Mouse (Mus musculus): ENCODE measurements around the gene Radil. TPM values are rescaled to one million over a fixed set of nuclear protein-coding genes. Genes with fewer than 3 reads are reported as not detected.

Gene Radil
- polyA plus RNA-seq, 1 experiment from 2014 or later = 0.55 TPM

- no peaks in the 10 kb centered on the region for H3K9me3 ChIP-seq (ENCODE audit: control insufficient read depth)
- WGBS = 47% methylated on average over 7 of the region's 7 CpGs
- H3K27ac ChIP-seq (ENCODE audit: low read depth, low read length) = no peak overlapping the region
- H3K27me3 ChIP-seq (replicated peaks; ENCODE audit: control insufficient read depth, insufficient read depth, low read length) = no peaks in the 10 kb centered on the region
- H3K4me2 ChIP-seq (replicated peaks; ENCODE audit: low read depth) = no peak overlapping the region
- no peak overlapping the region for H3K4me3 ChIP-seq (ENCODE audit: low read depth, low read length)
- H3K4me1 ChIP-seq (replicated peaks; ENCODE audit: control insufficient read depth, insufficient read depth, low read length) = no peaks in the 10 kb centered on the region
- no peak for ATAC-seq
- no peak for TF ChIP-seq CTCF (IDR thresholded peaks at IDR 0.05; ENCODE audit: low read depth)
- no peak overlapping the region for H3K9ac ChIP-seq (ENCODE audit: low read depth, low read length)
- H3K36me3 ChIP-seq (ENCODE audit: control insufficient read depth, insufficient read depth) = no peaks in the 10 kb centered on the region
Observed at GRCm38 (mm10) chr5:142560261-142560660, 9.4 kb upstream of the Radil start.

DNA sequence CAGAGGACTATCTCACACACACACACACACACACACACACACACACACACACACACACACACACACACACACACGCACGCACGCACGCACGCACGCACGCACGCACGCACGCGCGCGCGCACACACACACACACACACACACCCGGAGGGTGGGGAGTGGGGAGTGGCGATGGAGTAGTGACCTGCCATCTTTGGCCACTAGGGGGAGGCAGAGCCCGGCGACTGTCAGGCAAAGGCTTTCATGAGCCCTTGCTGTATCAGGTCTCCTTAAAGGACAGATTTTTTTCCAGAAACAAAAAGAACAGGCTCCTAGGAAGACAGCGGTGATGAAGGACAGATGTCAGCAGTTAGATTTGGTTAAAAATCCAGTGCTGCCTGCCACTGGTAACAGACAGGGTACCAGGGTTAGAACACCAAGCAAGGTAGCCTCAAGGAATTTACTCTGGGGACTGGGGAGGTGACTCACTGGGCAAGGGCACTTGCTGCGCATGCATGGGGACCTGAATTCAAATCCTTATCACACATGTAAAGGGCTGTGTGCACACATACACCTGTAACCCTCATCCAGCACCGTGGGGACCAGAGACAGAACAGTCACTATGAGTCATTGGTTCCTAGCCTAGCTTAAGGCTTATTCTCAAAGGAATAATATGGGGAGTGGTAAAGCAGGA, 6.6 kb upstream of the Radil start:
- H3K27me3 ChIP-seq (replicated peaks; ENCODE audit: control insufficient read depth, insufficient read depth, low read length) = no peaks in the 10 kb centered on the region
- ATAC-seq = peak; percentile 67
- H3K4me3 ChIP-seq (ENCODE audit: low read depth, low read length) = no peak overlapping the region
- 24% methylated on average over 21 of the region's 21 CpGs for WGBS
- H3K36me3 ChIP-seq (ENCODE audit: control insufficient read depth, insufficient read depth) = no peaks in the 10 kb centered on the region
- no peaks in the 10 kb centered on the region for H3K4me1 ChIP-seq (replicated peaks; ENCODE audit: control insufficient read depth, insufficient read depth, low read length)
- H3K9me3 ChIP-seq (ENCODE audit: control insufficient read depth) = no peaks in the 10 kb centered on the region
- H3K4me2 ChIP-seq (replicated peaks; ENCODE audit: low read depth) = no peak overlapping the region
- H3K9ac ChIP-seq (ENCODE audit: low read depth, low read length) = no peak overlapping the region
- H3K27ac ChIP-seq (ENCODE audit: low read depth, low read length) = no peak overlapping the region
- peak; percentile 88 for TF ChIP-seq CTCF (IDR thresholded peaks at IDR 0.05; ENCODE audit: low read depth)

- ATAC-seq = no peak
- no peaks in the 10 kb centered on the region for H3K27me3 ChIP-seq (replicated peaks; ENCODE audit: control insufficient read depth, insufficient read depth, low read length)
- no peaks in the 10 kb centered on the region for H3K36me3 ChIP-seq (ENCODE audit: control insufficient read depth, insufficient read depth)
- H3K9me3 ChIP-seq (ENCODE audit: control insufficient read depth) = no peaks in the 10 kb centered on the region
- H3K9ac ChIP-seq (ENCODE audit: low read depth, low read length) = no peak overlapping the region
- WGBS = 89% methylated on average over 4 of the region's 4 CpGs
- no peak overlapping the region for H3K27ac ChIP-seq (ENCODE audit: low read depth, low read length)
- no peak for TF ChIP-seq CTCF (IDR thresholded peaks at IDR 0.05; ENCODE audit: low read depth)
- H3K4me1 ChIP-seq (replicated peaks; ENCODE audit: control insufficient read depth, insufficient read depth, low read length) = no peaks in the 10 kb centered on the region
- H3K4me2 ChIP-seq (replicated peaks; ENCODE audit: low read depth) = no peak overlapping the region
- no peak overlapping the region for H3K4me3 ChIP-seq (ENCODE audit: low read depth, low read length)
Observed at GRCm38 (mm10) chr5:142556721-142557120, 5.8 kb upstream of the Radil start.

- no peak for ATAC-seq
- no peak overlapping the region for H3K4me2 ChIP-seq (replicated peaks; ENCODE audit: low read depth)
- no peak overlapping the region for H3K4me3 ChIP-seq (ENCODE audit: low read depth, low read length)
- no peak overlapping the region for H3K9ac ChIP-seq (ENCODE audit: low read depth, low read length)
- no peak for TF ChIP-seq CTCF (IDR thresholded peaks at IDR 0.05; ENCODE audit: low read depth)
- no peaks in the 10 kb centered on the region for H3K36me3 ChIP-seq (ENCODE audit: control insufficient read depth, insufficient read depth)
- H3K27ac ChIP-seq (ENCODE audit: low read depth, low read length) = no peak overlapping the region
- no peaks in the 10 kb centered on the region for H3K4me1 ChIP-seq (replicated peaks; ENCODE audit: control insufficient read depth, insufficient read depth, low read length)
- 71% methylated on average over 5 of the region's 5 CpGs for WGBS
- H3K9me3 ChIP-seq (ENCODE audit: control insufficient read depth) = no peaks in the 10 kb centered on the region
- H3K27me3 ChIP-seq (replicated peaks; ENCODE audit: control insufficient read depth, insufficient read depth, low read length) = peaks cover under 1% of the 10 kb centered on the region; the same call in 1 of the 2 replicates
Observed at GRCm38 (mm10) chr5:142555866-142556265, 5.0 kb upstream of the Radil start.

DNA sequence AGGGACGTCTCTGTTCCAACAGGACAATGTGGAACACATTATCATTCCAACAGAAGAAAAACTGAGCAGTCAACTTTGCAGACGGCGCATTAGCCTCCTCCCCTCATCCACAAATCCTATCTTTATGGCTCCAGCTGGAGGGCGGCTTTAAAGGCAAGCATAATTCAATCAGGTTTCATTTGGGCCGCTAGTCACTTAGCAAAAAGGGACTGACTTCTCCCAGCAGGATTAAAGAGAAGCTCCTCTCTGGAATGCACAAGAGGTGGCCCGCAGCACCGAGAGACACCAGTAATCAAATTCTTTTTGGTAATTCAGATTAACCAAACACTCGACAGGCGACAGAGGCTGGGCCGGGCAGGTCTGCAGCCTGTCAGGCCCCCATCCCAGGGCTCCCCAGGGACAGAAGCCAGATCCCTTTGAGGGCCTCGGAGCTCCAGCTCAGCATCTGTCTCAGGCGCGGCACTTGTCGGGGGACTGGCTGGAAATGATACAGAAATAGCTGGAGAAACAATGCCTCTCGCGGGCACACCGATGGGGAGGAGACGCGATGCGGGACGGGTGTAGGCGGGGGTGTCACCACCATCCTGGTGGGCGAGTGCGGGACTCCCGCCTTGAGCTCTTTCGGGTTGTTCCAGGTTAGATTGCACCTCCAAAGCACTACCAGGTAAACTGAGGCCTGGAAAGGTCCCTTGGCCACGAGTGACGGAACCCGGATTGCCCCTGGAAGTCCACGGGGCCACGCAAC, 765 bp downstream of the Radil start:
- Histone ChIP-seq H3K9ac (ENCODE audit: low read depth, low read length) (peak overlapping the region; percentile 37), H3K4me1 (replicated peaks; ENCODE audit: control insufficient read depth, insufficient read depth, low read length) (0 out of 2 replicates have a peak, but pooled peaks cover 3% of the 10 kb centered on the region), H3K27ac (ENCODE audit: low read depth, low read length) (no peak overlapping the region), H3K36me3 (ENCODE audit: control insufficient read depth, insufficient read depth) (no peaks in the 10 kb centered on the region), H3K4me2 (replicated peaks; ENCODE audit: low read depth) (peak overlapping the region; percentile 92), H3K4me3 (ENCODE audit: low read depth, low read length) (peak overlapping the region; percentile 54), H3K9me3 (ENCODE audit: control insufficient read depth) (no peaks in the 10 kb centered on the region), H3K27me3 (replicated peaks; ENCODE audit: control insufficient read depth, insufficient read depth, low read length) (peaks cover 11% of the 10 kb centered on the region; the same call in 1 of the 2 replicates)
- no peak for TF ChIP-seq CTCF (IDR thresholded peaks at IDR 0.05; ENCODE audit: low read depth)
- WGBS = 4% methylated on average over 31 of the region's 31 CpGs
- ATAC-seq = no peak

- H3K9me3 ChIP-seq (ENCODE audit: control insufficient read depth) = no peaks in the 10 kb centered on the region
- H3K27ac ChIP-seq (ENCODE audit: low read depth, low read length) = no peak overlapping the region
- H3K4me2 ChIP-seq (replicated peaks; ENCODE audit: low read depth) = no peak overlapping the region
- peaks cover 11% of the 10 kb centered on the region; the same call in 1 of the 2 replicates for H3K27me3 ChIP-seq (replicated peaks; ENCODE audit: control insufficient read depth, insufficient read depth, low read length)
- no peak for ATAC-seq
- 0 out of 2 replicates have a peak, but pooled peaks cover 3% of the 10 kb centered on the region for H3K4me1 ChIP-seq (replicated peaks; ENCODE audit: control insufficient read depth, insufficient read depth, low read length)
- TF ChIP-seq CTCF (IDR thresholded peaks at IDR 0.05; ENCODE audit: low read depth) = no peak
- no peaks in the 10 kb centered on the region for H3K36me3 ChIP-seq (ENCODE audit: control insufficient read depth, insufficient read depth)
- 69% methylated on average over 9 of the region's 9 CpGs for WGBS
- H3K4me3 ChIP-seq (ENCODE audit: low read depth, low read length) = no peak overlapping the region
- H3K9ac ChIP-seq (ENCODE audit: low read depth, low read length) = no peak overlapping the region
Observed at GRCm38 (mm10) chr5:142549441-142549840, 1.5 kb downstream of the Radil start.
